Mouse (Mus musculus): ENCODE results near the gene Brsk1.

DNA sequence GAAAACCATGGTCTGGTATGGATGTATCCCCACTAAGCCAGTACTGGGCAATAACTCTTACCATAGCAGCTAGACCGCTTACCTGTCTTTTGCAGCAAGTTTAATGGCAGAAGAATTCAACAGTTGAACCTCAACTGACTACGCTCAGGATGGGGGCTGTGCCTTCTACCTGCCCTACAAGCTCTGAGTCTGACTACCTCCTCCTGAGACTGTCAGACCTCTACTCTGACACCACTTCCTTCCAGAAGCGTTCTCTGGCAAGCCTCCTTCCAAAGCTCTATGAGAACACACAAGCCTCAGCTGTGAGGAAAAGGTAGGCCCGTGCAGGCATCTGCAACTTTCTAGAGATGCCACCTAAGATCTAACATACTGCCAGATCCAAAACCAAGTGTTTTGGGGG, 35.0 kb upstream of the Brsk1 start:
- no peak for TF ChIP-seq POLR2A (IDR thresholded peaks at IDR 0.05; ENCODE audit: low read depth, low read length)
- TF ChIP-seq CTCF (IDR thresholded peaks at IDR 0.05; ENCODE audit: borderline replicate concordance, insufficient read depth, low read length): no peak

All from embryonic fibroblast, embryonic 13.5 days (primary cell).